Mouse (Mus musculus) hindbrain, embryonic 10.5 days (tissue): Measurements from ENCODE around the gene Nprl3. TPM values are rescaled to one million over a fixed set of nuclear protein-coding genes. Genes with fewer than 3 reads are reported as not detected.
"Not testable (repeated sequence)": the region's sequence is repeated elsewhere in the genome, so short reads cannot be mapped to it uniquely, and the experiment has no call there.

Source experiments
- DNase-seq: peaks from one replicate; pipeline ENCODE4 v3.0.0-alpha.2; 2017; ENCODE audit warnings: low spot score
- H3K27ac ChIP-seq: fragments of 300-500 bp; sonication (generic); 2 replicates; pipeline ENCODE4 v1.5.1; 2016; ENCODE audit warnings: mild to moderate bottlenecking, moderate library complexity
- H3K27me3 ChIP-seq: fragments of 300-500 bp; sonication (generic); 2 replicates; pipeline ENCODE4 v1.6.1; 2016; ENCODE audit warnings: mild to moderate bottlenecking; ENCODE audit not compliant: poor library complexity, insufficient read depth, severe bottlenecking
- H3K36me3 ChIP-seq: fragments of 300-500 bp; sonication (generic); 2 replicates; pipeline ENCODE4 v1.6.1; 2016; ENCODE audit warnings: mild to moderate bottlenecking, moderate library complexity
- H3K4me1 ChIP-seq: fragments of 300-500 bp; sonication (generic); replicated peaks from 2 replicates; pipeline ENCODE4 v1.6.1; 2016; ENCODE audit warnings: mild to moderate bottlenecking
- H3K4me3 ChIP-seq: fragments of 300-500 bp; sonication (generic); 2 replicates; pipeline ENCODE4 v1.5.1; 2016; ENCODE audit warnings: mild to moderate bottlenecking, moderate library complexity
- H3K9me3 ChIP-seq: fragments of 300-500 bp; sonication (generic); 2 replicates; pipeline ENCODE4 v1.6.1; 2016; ENCODE audit warnings: mild to moderate bottlenecking, moderate library complexity
- WGBS: fragments of 180-500 bp; shearing (Covaris S2); methylation state at CpG from one replicate; pipeline ENCODE4 v1.1.7; 2016; 5-methylcytosine and 5-hydroxymethylcytosine counted together
- polyA plus RNA-seq: library from polyadenylated mRNA; unstranded; fragments of >200 nt; fragmentation: Nextera tagmentation; extraction: Ambion mirVana; gene quantifications from 2 replicates; pipeline ENCODE4 v1.2.1, GENCODE M21; 2016

Nprl3 gene
- polyA plus RNA-seq, 1 experiment from 2014 or later, result 45.6 TPM

- H3K27me3 ChIP-seq, result peaks cover 24% of the 10 kb centered on the region
- DNase-seq, H3K27ac ChIP-seq, H3K9me3 ChIP-seq, H3K4me1 ChIP-seq, H3K36me3 ChIP-seq, H3K4me3 ChIP-seq: not testable (repeated sequence)
- 46% methylated on average over 2 of the region's 2 CpGs for WGBS
Observed at GRCm38 (mm10) chr11:32297417-32297816, 29.9 kb upstream of the Nprl3 start.

- H3K4me1 ChIP-seq, H3K4me3 ChIP-seq, DNase-seq, H3K36me3 ChIP-seq, H3K27ac ChIP-seq, H3K9me3 ChIP-seq: not testable (repeated sequence)
- H3K27me3 ChIP-seq, result peaks cover 13% of the 10 kb centered on the region
- WGBS, result no CpG with 5 or more reads among the region's 4 CpGs
Observed at GRCm38 (mm10) chr11:32296203-32296602, 28.7 kb upstream of the Nprl3 start, which contains the start of gene Hba-a2. TSS of gene Hba-a2 (plus strand) at chr11:32296489.

DNA sequence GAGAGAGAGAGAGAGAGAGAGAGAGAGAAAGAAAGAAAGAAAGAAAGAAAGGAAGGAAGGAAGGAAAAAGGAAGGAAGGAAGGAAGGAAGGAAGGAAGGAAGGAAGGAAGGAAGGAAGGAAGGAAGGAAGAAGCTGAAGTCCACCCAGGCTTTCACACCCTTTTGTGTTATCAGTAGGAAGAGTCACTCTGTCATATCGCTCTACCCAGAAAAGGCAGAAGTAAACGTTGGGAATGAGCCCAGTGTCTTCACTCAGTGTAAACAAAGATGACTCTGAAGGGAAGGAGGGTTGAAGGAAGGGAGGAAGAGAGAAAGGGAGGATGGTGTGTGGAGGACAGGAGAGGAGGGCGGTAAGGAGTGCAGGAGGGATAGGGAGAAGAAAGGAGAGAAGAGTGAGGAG, 26.0 kb upstream of the Nprl3 start:
- H3K4me3 ChIP-seq, H3K9me3 ChIP-seq, DNase-seq, H3K27ac ChIP-seq, H3K4me1 ChIP-seq, H3K36me3 ChIP-seq, H3K27me3 ChIP-seq: not testable (repeated sequence)
- 77% methylated on average over 3 of the region's 3 CpGs for WGBS

- H3K4me3 ChIP-seq, H3K9me3 ChIP-seq, H3K4me1 ChIP-seq, DNase-seq, H3K27ac ChIP-seq, H3K36me3 ChIP-seq: not testable (repeated sequence)
- H3K27me3 ChIP-seq, result peaks cover 13% of the 10 kb centered on the region
- 83% methylated on average over 4 of the region's 4 CpGs for WGBS
Observed at GRCm38 (mm10) chr11:32292819-32293218, 25.3 kb upstream of the Nprl3 start.

DNA sequence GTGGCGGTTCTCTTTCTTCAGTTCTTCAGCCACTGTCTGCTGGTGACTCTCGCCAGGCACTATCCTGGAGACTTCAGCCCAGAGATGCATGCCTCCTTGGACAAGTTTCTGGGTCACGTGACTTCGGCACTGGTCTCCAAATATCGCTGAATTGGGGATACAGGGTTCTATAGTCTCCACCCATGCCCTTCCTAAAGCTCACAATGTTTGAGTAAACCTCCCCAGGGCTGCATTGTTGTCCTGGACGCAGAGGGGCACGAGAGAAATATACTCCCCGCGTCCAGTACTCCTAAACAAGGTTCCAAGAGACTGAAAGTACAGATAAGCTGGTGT, 20.0 kb upstream of the Nprl3 start:
- 72% methylated on average over 9 of the region's 9 CpGs for WGBS
- H3K9me3 ChIP-seq, result no peaks in the 10 kb centered on the region
- H3K27ac ChIP-seq, result no peak overlapping the region
- DNase-seq, result no peak
- peaks cover 16% of the 10 kb centered on the region for H3K27me3 ChIP-seq
- H3K36me3 ChIP-seq, result no peaks in the 10 kb centered on the region
- no peaks in the 10 kb centered on the region for H3K4me1 ChIP-seq
- no peak overlapping the region for H3K4me3 ChIP-seq

- 23% methylated on average over 31 of the region's 33 CpGs for WGBS
- 0 out of 2 replicates have a peak within 1 kb of the TSS, but pooled peaks have one; percentile 45 for H3K27ac ChIP-seq
- H3K9me3 ChIP-seq, H3K36me3 ChIP-seq, H3K4me1 ChIP-seq: not testable (repeated sequence)
- peak; percentile 66 for DNase-seq
- H3K27me3 ChIP-seq, result peaks cover 16% of the 10 kb centered on the region
- H3K4me3 ChIP-seq, result peak within 1 kb of the TSS; percentile 43
Observed at GRCm38 (mm10) chr11:32286695-32287492, 19.4 kb upstream of the Nprl3 start, which contains the start of gene Hbq1b. TSS of gene Hbq1b (plus strand) at chr11:32286965.

- H3K9me3 ChIP-seq, H3K4me3 ChIP-seq, H3K27ac ChIP-seq, H3K36me3 ChIP-seq, DNase-seq, H3K4me1 ChIP-seq: not testable (repeated sequence)
- H3K27me3 ChIP-seq, result peaks cover 16% of the 10 kb centered on the region
Observed at GRCm38 (mm10) chr11:32285887-32286286, 18.4 kb upstream of the Nprl3 start.

GRCm38 (mm10) chr11:32285031-32285775, 17.7 kb upstream of the Nprl3 start:
- 79% methylated on average over 7 of the region's 7 CpGs for WGBS
- Histone ChIP-seq H3K4me1 (no peaks in the 10 kb centered on the region), H3K9me3 (no peaks in the 10 kb centered on the region), H3K36me3 (no peaks in the 10 kb centered on the region), H3K4me3 (no peak overlapping the region), H3K27me3 (peaks cover 16% of the 10 kb centered on the region), H3K27ac (no peak overlapping the region)
- no peak for DNase-seq

DNA sequence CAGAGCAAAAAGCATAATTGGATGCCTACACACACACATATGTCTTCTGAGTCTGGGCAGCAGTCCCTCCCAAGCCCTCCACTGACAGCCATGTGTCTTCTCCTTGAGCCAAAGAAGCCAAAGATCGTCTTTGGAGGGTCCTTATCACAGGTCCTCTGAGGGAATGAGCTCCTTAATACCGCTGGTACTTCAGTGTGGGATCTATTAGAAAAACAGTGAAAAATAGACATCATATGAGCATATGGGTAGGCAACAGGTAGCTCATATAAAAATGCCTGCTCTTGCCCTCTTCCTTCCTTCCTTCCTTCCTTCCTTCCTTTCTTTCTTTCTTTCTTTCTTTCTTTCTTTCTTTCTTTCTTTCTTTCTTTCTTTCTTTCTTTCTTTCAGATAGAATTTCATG, 17.1 kb upstream of the Nprl3 start:
- 71% methylated on average over 2 of the region's 2 CpGs for WGBS
- H3K4me3 ChIP-seq, H3K9me3 ChIP-seq, H3K27ac ChIP-seq, DNase-seq, H3K36me3 ChIP-seq, H3K4me1 ChIP-seq: not testable (repeated sequence)
- H3K27me3 ChIP-seq, result peaks cover 16% of the 10 kb centered on the region

DNA sequence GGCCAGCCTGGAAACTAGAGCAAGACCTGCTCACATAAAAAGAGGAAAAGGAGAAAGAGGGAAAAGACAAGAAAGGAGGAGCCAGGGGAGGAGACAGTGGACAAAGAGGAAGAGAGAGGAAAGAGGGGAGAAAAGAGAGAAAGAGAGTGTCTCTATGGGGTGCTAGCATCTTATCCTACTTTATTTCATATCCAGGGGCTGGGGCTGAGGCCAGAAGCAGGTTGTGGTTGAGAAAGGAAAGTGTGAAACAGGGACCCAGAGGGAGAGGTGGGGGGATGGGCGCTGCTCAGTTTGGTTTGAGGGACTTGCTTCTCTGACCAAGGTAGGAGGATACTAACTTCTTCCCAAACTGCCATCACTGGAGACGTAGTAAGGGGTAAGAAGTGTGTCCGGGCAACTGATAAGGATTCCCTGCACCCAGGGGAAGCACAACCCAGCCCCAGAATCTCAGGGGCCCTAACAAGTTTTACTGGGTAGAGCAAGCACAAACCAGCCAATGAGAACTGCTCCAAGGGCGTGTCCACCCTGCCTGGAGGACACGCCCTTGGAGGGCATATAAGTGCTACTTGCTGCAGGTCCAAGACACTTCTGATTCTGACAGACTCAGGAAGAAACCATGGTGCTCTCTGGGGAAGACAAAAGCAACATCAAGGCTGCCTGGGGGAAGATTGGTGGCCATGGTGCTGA, 15.7 kb upstream of the Nprl3 start, which contains the start of gene Hba-a1:
TSS of gene Hba-a1 (plus strand) at position 421 of the 687 bp plus-strand sequence.
- H3K9me3 ChIP-seq, H3K36me3 ChIP-seq, DNase-seq, H3K4me1 ChIP-seq, H3K4me3 ChIP-seq, H3K27ac ChIP-seq: not testable (repeated sequence)
- peaks cover 17% of the 10 kb centered on the region for H3K27me3 ChIP-seq
- WGBS, result 54% methylated on average over 1 of the region's 5 CpGs

- H3K4me3 ChIP-seq, result no peak overlapping the region
Observed at GRCm38 (mm10) chr11:32281416-32282144, 14.1 kb upstream of the Nprl3 start.

GRCm38 (mm10) chr11:32280646-32281045, 13.1 kb upstream of the Nprl3 start:
- H3K9me3 ChIP-seq, result no peaks in the 10 kb centered on the region
- no peak overlapping the region for H3K27ac ChIP-seq
- no peak for DNase-seq
- peaks cover 24% of the 10 kb centered on the region for H3K27me3 ChIP-seq
- WGBS, result 81% methylated on average over 2 of the region's 2 CpGs
- no peak overlapping the region for H3K4me3 ChIP-seq
- no peaks in the 10 kb centered on the region for H3K36me3 ChIP-seq
- H3K4me1 ChIP-seq, result no peaks in the 10 kb centered on the region

More at GRCm38 (mm10) chr11:32281416-32282144, 14.1 kb upstream of the Nprl3 start:
- DNase-seq, result no peak
- no peaks in the 10 kb centered on the region for H3K9me3 ChIP-seq
- peaks cover 20% of the 10 kb centered on the region for H3K27me3 ChIP-seq
- 70% methylated on average over 1 of the region's 1 CpGs for WGBS
- H3K4me1 ChIP-seq, result no peaks in the 10 kb centered on the region
- no peaks in the 10 kb centered on the region for H3K36me3 ChIP-seq
- H3K27ac ChIP-seq, result no peak overlapping the region
